Mouse (Mus musculus) left cerebral cortex, adult 18-20 months (tissue): ENCODE measurements at regions not wholly inside any gene's neighbourhood (a gene's known extent, or its start where the extent isn't known, plus 50 kb on each side); places are given as distances from the start of the nearest gene placed in this dataset.
A peak's percentile ranks its signal among the peaks of the same experiment; 100 is the strongest.

Experiments used
- DNase-seq, 2 experiments: peaks; one replicate each; pipeline ENCODE4 v3.0.0; 2021 to 2022; ENCODE audit warnings: low spot score in 2 of 2, mixed read lengths in 1 of 2

GRCm38 (mm10) chr11:111155023-111155422, 89.1 kb downstream of the Kcnj2 start:
- no peak for DNase-seq

- DNase-seq, result no peak
Measured at GRCm38 (mm10) chr11:111155747-111156146, 89.8 kb downstream of the Kcnj2 start.

- no peak for DNase-seq
Measured at GRCm38 (mm10) chr11:111159299-111159698, 93.3 kb downstream of the Kcnj2 start.

GRCm38 (mm10) chr11:111164907-111165306, 98.9 kb downstream of the Kcnj2 start:
- no peak for DNase-seq

GRCm38 (mm10) chr11:111170174-111170800, 104.3 kb downstream of the Kcnj2 start:
- DNase-seq, result no peak

- no peak for DNase-seq
Measured at GRCm38 (mm10) chr11:111173525-111173924, 107.6 kb downstream of the Kcnj2 start.

GRCm38 (mm10) chr11:111175566-111175965, 109.6 kb downstream of the Kcnj2 start:
- DNase-seq, result peak in 1 of 2 experiments; percentile 8

GRCm38 (mm10) chr11:111177516-111177915, 111.6 kb downstream of the Kcnj2 start:
- no peak for DNase-seq

- no peak for DNase-seq
Measured at GRCm38 (mm10) chr11:111197422-111197821, 131.5 kb downstream of the Kcnj2 start.

- no peak for DNase-seq
Measured at GRCm38 (mm10) chr11:111200512-111200911, 134.5 kb downstream of the Kcnj2 start.

- DNase-seq, result no peak
Measured at GRCm38 (mm10) chr11:111202780-111203179, 136.8 kb downstream of the Kcnj2 start.

GRCm38 (mm10) chr11:111210565-111210964, 144.6 kb downstream of the Kcnj2 start:
- DNase-seq, result no peak

GRCm38 (mm10) chr11:111212038-111212701, 146.2 kb downstream of the Kcnj2 start:
- DNase-seq, result no peak

- no peak for DNase-seq
Measured at GRCm38 (mm10) chr11:111212702-111213328, 146.9 kb downstream of the Kcnj2 start.

GRCm38 (mm10) chr11:111215006-111215405, 149.0 kb downstream of the Kcnj2 start:
- DNase-seq, result no peak

- no peak for DNase-seq
Measured at GRCm38 (mm10) chr11:111223834-111224233, 157.9 kb downstream of the Kcnj2 start.

- no peak for DNase-seq
Measured at GRCm38 (mm10) chr11:111227305-111227704, 161.3 kb downstream of the Kcnj2 start.

GRCm38 (mm10) chr11:111236741-111237140, 170.8 kb downstream of the Kcnj2 start:
- DNase-seq, result no peak

GRCm38 (mm10) chr11:111239784-111240183, 173.8 kb downstream of the Kcnj2 start:
- no peak for DNase-seq

GRCm38 (mm10) chr11:111252226-111252625, 186.3 kb downstream of the Kcnj2 start:
- DNase-seq, result no peak

GRCm38 (mm10) chr11:111256596-111256995, 190.6 kb downstream of the Kcnj2 start:
- DNase-seq, result no peak

GRCm38 (mm10) chr11:111260691-111261383, 194.9 kb downstream of the Kcnj2 start:
- no peak for DNase-seq
